Mouse (Mus musculus) spleen, embryonic (tissue): ENCODE results near the gene Wfdc12.

Source experiments
- CTCF ChIA-PET: fragments of 350-600 bp; sonication (Branson Sonifier 250); formaldehyde crosslinking; loops from one replicate; lab custom pipeline; 2022; lab: Charles Lee

Gene Wfdc12

DNA sequence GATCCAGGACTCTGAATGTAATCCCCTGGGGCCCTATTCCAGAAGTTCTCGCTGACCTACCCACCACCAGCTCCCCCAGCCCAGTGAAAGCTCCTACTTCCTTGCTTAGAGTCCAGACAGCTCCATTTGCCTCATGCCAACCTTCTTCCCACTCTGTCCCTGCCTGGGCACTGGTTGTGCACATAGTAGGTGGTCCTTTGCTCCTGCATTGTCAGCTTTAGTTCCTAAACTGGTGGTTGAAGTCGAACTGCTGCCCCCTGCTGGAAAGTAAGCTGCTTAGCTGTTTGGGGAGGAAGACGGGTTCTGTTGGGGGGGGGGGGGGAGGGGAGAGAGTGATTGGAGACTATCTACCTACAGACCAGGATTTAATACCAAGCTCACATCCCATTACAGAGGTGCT is 10.3 kb downstream of the Wfdc12 start:
- CTCF ChIA-PET: interaction anchor here (0.6 to 0.9 kb wide), 3 partner anchors 66 to 1896 kb away, joined by 3 to 6 read pairs (median 4); no protein-coding TSS in a partner anchor

DNA sequence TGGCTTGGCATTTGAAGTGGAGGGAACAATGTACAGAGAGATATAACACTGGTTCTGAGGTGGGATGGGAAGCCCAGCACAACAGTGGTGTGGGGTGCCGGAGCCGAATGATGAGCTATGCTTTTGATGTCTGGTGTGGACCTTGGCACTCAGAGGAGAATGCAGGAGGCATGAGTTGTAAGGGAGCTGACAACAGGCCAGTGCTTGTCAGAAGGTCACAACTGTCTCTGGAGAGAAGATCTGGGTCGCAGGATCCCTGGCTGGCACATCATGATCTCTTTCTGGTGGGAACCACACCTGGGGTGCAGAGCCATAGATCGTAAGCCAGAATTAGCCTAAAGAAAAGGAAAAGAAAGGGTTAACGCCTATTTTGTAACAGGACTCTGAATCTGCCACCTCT is 12.6 kb downstream of the Wfdc12 start:
- CTCF ChIA-PET: no interaction called here

- CTCF ChIA-PET: no interaction called here
Observed at GRCm38 (mm10) chr2:164175850-164176249, 14.6 kb downstream of the Wfdc12 start.

GRCm38 (mm10) chr2:164174649-164175395 is 15.6 kb downstream of the Wfdc12 start:
- CTCF ChIA-PET: no interaction called here

- CTCF ChIA-PET: no interaction called here
Observed at GRCm38 (mm10) chr2:164173394-164173793, 17.0 kb downstream of the Wfdc12 start.

DNA sequence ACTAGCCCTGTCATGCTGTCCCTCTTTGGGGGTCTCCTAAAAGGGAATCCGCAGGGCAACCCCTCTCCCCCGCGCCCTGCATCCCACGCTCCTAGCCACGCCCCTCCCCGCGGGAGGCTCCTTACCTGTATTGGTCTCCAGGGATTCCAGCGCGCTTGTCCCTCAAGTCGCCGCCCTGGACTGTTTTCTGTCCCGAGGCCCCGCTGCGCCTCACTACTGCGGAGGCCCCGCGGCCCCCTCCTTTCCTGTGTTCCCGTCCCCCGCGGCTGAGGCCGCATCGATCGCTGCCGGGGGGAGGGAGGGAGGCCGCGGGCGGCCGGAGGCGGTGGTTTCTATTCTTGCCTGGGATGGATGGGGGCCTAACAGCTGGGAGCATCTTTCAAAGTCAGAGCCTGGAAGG is 19.5 kb downstream of the Wfdc12 start, which contains the start of gene Kcns1:
Kcns1 (minus strand) TSS at position 212 of the 400 bp plus-strand sequence.
- CTCF ChIA-PET: no interaction called here

- CTCF ChIA-PET: no interaction called here
Observed at GRCm38 (mm10) chr2:164170326-164170725, 20.1 kb downstream of the Wfdc12 start.

GRCm38 (mm10) chr2:164168571-164168946 is 21.8 kb downstream of the Wfdc12 start:
- CTCF ChIA-PET: interaction anchor here (0.5 kb wide), 1 partner anchor 14 kb away, joined by 4 read pairs; the partner anchor contains the start of gene Wfdc5

GRCm38 (mm10) chr2:164167752-164168570 is 22.4 kb downstream of the Wfdc12 start:
- CTCF ChIA-PET: interaction anchor here (0.5 kb wide), 1 partner anchor 15 kb away, joined by 4 read pairs; the partner anchor contains the start of gene Wfdc5

- CTCF ChIA-PET: interaction anchor here (0.6 kb wide), 1 partner anchor 136 kb away, joined by 3 read pairs; no protein-coding TSS in a partner anchor
Observed at GRCm38 (mm10) chr2:164164941-164165340, 25.5 kb downstream of the Wfdc12 start.

DNA sequence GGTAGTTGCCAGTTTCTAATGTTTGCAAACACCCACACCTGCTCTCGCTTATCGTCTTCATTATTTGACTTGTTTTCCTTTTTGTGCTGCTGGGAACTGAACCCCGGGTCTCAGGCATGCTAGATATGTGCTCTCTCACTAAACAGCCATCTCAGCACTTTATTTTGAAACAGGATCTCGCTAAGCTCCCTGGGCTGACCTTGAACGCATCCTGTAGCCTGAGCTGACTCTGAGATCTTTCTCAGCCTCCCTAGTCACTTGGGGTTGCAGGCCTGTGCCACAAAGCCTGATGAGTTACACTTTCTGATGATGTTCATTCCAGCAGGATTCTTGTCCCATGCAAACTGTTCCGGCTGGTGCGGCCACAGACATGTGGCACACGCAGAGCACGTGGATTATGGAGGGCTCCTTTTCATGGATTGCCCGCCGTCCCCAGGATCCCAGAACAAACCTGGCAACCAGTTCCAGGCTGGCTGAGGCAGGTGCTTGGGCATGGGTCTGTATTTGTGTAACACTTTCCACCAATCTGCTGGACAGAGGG is 28.8 kb downstream of the Wfdc12 start:
- CTCF ChIA-PET: no interaction called here

DNA sequence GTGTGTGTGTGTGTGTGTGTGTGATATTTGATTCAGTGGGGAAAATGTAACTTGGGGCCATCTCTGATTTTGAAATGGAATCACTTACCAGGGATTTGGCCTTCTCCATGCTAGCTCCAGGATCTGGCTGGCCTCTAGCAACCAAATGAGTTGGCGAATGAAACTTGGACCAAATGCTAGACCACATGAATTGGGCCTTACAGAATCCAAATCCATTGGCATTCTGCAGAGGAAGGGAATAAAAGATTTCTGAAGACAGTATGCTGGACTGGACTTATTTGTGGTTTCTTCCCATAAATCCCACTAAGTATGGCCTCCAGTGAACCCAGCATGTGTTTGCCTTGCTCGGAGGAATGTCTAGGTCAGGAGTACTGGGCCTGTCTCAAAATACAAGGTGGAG is 31.6 kb downstream of the Wfdc12 start:
- CTCF ChIA-PET: interaction anchor here (0.7 to 1.0 kb wide), 2 partner anchors 17 to 65 kb away, joined by 3 to 5 read pairs; no protein-coding TSS in a partner anchor

DNA sequence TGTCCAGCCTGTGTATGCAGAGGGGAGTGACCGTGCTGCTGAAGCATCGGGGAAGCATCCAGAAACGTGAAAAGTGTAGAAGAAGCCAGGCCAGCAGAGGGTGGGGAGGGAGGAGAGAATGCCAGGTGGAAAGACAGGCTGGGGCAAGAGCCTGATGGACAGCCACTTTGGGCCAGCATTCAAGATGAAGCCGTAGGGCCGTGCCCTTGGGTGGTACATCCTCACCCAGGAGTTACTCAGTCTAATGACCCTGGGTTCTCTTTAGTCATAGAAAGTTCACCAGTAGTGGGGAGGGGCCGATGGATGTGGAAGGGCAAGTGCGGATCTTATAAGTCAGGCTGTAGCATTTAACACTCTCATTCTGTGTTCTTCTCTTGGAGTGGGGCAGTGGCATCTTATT is 34.2 kb downstream of the Wfdc12 start:
- CTCF ChIA-PET: no interaction called here

- CTCF ChIA-PET: no interaction called here
Observed at GRCm38 (mm10) chr2:164154007-164154406, 36.4 kb downstream of the Wfdc12 start.

GRCm38 (mm10) chr2:164152341-164152740 is 38.1 kb downstream of the Wfdc12 start:
- CTCF ChIA-PET: no interaction called here

- CTCF ChIA-PET: no interaction called here
Observed at GRCm38 (mm10) chr2:164150086-164150760, 40.2 kb downstream of the Wfdc12 start.

DNA sequence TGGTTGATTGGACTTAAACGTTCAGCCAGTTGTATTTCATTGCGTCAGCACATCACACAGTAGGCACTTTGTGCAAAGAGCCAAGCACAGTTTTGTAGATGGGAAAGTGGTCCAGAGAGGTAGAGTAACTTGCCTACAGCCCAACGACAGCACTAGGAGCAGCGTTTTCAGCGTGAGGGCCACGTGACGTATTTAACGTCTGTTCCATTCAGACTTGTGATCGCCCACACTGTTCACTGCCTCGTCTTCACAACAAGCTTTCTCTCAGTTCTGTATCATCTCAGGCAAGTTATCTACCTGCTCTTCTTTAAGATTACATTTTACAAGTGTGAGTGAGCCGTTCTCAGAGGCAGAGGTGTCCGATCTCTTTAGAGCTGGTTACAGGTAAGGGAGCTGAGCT is 43.9 kb downstream of the Wfdc12 start:
- CTCF ChIA-PET: interaction anchor here (0.7 kb wide), 1 partner anchor 22 kb away, joined by 3 read pairs; no protein-coding TSS in a partner anchor

DNA sequence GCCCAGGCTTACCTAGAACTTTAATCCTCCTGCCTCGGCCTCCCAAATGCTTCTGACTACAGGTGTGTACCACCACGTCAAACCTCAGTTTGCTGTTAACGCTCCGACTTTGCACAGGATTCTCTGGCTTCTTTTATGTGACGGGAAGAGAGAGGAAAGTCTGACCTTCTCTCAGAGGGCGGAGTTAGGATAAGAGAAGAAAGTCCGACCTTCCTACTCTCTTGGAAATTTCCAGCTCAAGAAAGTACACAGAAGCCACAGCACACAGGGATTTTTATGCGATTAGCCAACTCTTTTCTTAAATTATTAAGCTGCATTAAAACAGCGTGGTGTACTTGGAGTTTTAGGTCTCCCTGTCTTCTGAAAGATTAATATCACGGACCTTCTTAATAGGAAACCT is 45.9 kb downstream of the Wfdc12 start:
- CTCF ChIA-PET: interaction anchor here (0.8 kb wide), 1 partner anchor 12 kb away, joined by 3 read pairs; no protein-coding TSS in a partner anchor

DNA sequence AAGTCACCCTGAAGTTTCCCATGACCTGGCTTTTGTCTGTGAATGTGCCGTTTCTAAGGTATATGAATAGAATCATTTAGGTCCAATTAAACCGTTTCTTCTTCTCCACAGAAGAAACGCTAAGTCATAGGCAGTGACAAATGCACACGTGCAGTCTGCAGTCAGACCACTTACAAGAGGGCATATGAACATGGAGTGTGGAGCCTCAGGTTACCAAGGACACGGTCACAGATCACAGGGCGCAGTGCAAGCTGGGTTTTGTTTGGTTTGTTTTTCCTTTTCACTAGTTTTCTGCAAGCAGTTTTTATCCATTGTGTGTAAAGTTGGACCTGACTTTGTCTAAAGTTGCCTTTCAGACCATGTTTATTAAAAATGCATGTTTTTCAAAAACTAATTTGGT is 46.4 kb downstream of the Wfdc12 start:
- CTCF ChIA-PET: no interaction called here

- CTCF ChIA-PET: interaction anchor here (1.1 kb wide), 1 partner anchor 17 kb away, joined by 3 read pairs; no protein-coding TSS in a partner anchor
Observed at GRCm38 (mm10) chr2:164142021-164142420, 48.4 kb downstream of the Wfdc12 start.
